Mouse (Mus musculus) retina, postnatal 7 days (tissue): ENCODE measurements at regions not wholly inside any gene's neighbourhood (a gene's known extent, or its start where the extent isn't known, plus 50 kb on each side); places are given as distances from the start of the nearest gene placed in this dataset.

Source experiments
- DNase-seq: peaks from one replicate; pipeline ENCODE4 v3.0.0-alpha.2; 2012; ENCODE audit warnings: low read depth, low spot score

DNA sequence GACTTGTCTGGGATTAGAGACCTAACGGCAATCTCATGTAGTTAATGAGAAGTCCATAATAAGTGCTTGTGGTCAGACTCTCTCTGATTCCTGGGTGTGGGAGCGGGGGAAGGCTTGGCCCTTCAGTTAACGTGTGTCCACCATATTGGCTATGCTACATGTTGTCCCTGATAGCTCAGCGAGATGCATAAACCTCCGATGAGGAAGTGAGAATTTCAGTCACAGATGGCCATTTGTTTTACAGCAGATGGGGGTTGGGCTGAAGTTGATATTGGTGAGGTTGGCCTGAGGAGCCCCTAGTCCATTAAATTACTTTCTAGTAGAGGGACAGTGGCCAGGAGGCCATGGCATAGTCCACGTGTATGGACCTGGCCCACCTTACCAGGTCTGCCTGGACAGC is 114.6 kb upstream of the Prok2 start:
- no peak for DNase-seq

DNA sequence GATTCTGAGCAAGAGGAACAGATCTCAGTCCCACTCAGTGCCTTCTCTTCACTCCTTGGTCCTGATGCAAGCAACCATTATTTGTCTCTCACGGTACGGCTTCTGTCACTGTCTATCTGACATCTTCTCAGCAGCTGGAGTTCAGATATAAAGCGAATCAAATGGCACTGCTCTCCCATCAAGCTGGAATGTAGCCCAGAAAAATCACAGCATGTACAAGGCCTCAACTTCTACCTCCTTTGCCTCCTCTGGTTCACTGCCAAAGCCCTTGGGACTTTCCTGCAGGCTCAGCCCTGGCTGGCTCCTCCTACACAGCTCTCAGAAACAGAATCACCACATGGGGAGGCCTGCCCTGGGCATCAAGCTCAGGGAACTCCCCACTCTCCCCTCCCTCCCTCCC is 107.1 kb upstream of the Prok2 start:
- DNase-seq, result no peak

DNA sequence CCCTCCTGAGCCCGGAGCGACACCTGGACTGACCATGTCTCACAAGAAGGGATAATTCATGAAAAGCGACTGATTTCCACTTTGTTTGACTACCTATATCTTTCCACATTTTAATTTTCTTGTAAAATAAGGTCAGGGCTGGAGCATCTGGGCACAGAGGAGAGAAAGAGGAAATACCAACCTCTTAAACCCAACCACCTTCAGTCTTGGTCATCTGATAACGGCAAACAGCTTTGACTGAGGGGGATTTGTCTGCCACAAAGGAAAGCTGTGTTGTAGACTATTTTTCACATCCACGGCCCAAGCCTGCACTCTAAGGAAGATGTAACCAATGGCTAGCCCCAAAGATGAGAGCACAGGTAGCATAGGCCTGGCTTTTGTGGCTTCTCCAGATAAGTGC is 101.4 kb upstream of the Prok2 start:
- no peak for DNase-seq

DNA sequence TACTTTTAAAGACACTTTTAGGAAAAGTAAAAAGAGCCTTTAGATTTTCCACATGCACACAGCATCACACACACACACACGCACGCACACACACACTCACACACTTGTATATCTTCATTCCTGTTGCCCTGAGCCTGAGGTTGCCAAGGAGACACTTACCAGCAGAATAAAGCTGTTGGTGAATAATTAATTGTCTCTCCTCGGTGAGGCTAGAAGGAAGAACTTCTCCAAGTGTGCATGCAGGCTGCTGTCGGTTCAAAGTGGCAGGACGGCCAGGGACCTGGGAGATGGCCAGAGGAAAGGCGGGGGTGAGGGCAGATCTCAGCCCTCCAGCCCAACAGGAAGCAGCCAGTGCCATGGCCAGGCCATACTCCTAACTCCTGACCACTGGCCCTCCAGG is 98.6 kb upstream of the Prok2 start:
- DNase-seq, result no peak

DNA sequence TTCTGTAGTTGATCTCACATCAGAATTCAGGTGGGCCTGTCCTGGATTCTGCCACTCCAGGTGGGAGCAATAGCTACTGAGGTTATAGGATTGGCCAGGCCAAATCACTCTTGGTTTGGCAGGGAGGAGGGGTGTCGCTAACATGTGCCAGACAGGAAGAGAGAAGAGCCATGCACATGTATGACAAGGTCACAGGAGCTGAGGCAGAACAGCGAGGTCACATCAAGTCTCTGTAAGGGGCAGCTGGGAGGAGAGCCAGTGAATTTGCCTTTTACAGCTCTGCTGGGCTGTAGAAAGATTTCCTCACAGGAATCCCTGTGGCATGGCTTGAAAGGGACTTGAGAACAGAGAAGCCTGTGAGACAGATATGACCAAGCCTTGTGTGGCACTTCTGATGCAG is 96.3 kb upstream of the Prok2 start:
- no peak for DNase-seq

DNA sequence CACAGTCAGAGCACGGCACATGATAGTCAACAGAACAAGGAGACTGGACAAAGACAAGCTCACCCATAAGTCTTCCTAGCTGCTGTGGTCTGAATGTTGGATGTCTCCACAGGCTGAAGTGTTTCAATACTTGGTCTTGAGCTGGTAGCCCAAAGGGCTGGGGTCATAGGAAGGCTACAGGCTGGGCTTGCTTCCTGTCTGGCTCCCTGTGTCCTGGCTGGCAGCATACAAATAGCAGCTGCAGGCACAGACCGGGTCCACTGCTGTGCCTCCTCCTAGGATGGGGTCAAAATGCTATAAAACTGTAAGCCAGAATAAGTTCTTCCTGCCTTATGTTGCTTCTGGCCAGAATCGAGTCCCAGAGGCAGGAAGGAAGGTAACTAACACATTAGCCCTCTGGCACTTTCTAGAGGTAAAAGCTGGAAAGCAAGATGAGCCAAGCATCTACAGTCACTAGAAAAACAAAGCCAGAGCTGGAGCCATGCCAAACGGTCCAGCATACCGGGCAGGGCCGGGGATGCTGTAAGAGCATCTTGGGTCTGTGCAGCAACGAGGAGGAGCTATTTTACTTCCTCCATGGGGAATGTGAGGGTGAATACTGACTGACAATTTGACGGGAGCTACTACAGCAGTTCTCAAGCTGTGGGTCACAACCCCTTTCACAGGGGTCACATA is 93.2 kb upstream of the Prok2 start:
- no peak for DNase-seq

DNA sequence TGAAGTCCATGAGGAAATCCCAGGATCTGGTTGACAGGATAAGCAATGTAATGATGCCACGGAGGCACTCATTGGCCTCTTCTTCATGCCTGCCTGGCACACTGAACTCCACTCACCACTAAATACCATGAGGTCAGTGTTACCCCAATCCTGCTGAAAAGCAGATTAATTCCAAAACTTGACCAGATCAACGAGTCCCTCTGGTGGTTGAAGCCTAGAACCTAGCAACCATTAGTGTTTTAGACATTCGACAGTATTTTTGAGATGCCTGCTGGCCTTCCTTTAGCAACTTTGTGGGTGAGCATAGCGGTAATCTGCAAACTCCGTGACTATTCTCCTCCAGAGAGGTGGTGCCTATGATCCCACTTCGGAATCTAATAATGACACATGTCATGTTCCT is 92.3 kb upstream of the Prok2 start:
- DNase-seq, result no peak

DNA sequence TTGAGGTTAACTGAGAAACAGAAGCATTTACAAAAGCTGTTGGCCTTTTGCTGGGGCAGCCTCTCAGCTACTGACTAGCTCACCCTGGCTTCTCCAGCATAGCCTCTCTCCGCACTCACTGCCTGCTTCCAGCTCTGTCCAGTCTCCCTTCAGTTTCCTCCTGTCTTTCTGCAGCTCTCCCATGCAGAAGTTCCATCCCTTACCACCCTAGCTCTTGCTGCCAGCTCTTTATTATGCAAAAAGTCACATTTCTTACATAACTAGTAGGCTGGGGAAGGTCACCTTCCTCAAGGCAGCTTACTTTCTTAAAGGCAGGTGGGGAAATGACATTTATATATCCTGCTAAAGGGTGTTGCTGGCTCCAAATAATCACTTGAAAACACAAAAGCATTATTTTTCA is 91.1 kb upstream of the Prok2 start:
- DNase-seq, result no peak

DNA sequence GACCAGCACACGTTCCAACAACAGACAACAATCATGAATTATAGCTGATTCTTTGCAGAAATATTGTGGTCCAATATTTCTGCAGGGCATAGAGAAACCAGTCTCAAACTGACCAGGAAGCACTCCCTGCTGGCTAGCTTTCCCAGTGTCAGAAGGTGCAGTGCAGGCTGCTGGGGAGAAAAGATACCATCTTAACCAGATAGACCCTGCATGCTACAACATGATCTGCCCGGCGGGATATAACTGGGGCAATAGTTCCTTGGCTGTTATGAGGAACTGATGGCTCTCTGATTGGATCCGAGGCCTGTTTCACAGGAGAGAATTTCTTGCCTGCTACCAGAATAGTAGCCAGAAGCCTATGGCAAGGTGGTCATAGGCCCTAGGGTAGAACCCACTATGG is 86.9 kb upstream of the Prok2 start:
- DNase-seq, result no peak

DNA sequence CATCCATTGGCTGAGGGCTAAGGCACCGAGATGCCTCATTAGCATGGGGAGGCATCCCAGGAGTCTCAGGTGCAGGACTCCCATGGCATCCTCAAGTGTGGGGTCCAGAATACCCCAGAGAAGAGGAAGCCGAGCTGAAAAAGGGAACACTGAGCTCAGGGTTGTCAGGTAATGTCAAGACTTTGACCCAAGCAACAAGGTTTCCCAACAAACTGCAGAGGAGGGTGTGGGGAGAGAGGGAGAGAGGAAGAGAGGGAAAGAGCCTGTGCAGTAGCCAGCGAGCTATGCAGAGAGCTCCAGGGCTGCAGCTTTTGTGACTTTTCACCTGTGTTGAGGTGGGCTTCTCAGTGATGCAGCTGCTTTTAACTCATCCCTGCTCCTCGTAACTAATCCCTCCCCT is 85.7 kb upstream of the Prok2 start:
- DNase-seq, result no peak

DNA sequence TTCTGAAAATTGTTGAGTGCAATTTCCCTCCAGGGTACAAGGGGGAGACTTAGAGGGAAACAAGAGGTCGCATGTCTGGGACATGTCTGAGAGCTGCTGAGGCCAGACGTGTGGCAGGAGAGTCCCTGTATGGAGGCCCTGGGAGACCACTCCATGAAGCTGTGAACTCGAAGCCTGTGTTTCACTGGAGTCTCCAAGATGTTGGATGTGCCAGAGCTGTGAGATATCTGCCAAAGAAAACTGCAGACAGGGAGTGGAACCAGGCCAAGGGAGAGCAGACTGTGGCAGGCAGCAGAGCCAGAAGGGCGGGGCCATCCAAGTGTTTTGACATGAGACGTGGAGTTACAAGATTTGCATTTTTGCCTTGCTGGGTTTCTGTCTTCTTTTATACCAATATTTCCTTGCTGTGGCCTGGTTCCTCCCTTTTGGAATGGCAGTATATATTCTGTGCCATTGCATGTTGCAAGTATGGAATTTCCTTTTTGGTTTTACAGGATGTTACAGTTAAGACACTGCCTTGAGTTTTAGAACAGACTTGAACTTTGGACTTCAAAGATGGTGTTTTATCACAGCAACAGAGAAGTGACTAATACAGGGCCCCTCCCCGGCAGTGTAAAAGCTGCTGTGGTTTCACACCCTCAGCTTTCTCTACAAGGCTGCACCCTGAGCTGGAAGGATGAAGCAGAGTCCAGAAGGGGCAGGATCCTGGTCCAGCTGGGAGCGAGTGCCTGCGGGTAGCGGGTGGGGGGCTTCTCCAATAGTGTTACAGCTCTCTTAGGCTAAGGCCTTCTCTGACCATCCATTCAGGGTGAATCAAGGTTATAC is 85.0 kb upstream of the Prok2 start:
- no peak for DNase-seq

DNA sequence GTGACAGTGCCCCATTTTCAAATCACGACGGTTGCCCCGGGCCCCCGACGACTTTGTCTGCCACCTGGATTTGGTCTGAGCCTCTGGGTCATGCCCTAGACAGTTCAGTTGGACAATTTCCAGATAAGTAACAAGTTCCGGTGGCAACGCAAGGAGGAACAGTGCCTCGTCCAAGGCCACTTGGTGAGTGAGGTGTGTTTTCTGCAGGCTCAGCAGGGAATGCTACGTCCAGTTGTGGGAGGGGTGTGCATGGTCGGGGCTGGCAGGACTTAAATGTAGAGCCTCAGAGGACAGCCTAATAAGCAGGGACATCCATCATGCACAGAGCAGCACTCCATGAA is 78.7 kb upstream of the Prok2 start:
- no peak for DNase-seq

DNA sequence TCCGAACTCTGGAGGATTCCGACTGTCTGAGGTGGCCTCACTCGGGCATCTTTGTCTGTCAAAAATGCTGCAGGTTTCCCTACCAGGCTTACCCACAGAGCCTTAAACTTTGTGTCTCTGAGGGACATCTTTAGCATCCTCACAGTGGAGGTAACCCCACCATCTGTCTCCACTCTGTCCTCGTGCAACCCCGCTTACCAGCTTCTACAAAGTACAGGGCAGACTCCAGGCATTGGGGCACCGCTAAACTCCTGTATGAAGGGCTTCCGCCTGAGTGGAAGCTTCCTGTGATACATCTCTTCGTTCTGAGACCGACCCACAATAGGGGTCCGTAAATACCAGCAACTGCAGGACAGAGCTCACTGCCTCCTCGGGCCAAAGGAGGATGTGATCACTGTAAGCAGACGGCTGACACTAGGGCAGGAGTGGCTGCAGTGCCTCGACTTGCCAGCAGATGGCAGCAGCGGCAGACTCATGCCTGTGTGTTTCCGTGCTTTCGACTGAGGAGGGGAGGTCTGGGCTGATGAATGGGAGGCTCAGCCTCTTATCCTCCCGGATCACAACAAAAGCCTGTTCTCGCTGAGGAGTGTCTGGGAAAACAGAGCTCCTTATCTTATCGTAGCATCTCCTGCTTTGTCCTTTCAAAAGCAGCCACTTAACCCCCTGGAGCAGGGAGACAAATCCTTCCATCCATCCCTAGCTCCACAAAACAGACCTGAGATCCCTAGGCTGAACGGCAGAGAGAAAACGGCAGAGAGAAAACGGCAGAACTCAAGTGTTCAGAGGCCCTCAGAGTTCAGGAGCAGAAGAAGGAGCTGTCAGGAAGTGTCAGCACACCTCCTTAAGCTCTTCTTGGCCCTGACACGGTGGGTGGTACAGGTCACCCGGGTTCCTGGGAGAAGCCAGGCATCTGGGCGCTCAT is 78.1 kb upstream of the Prok2 start:
- peak; percentile 87 for DNase-seq

DNA sequence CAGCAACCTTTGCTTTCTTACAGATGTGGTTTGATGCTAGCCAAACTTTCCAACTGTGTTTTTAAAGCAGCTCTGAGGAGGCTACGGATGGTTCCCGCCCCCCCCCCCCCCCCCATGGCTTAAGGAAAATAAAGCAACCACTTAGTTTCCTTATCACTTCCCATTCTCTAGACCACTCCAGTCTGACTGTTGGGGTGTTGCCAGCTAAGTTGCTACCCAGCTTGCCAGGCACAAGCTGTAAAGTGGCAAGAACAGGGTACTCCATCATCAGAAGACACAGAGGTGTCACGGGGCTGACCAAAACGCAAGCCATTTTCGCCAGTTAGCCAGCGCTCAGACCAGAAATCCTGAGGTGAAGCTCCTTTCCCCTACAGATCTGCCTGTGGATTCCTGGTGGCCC is 74.7 kb upstream of the Prok2 start:
- DNase-seq, result no peak

DNA sequence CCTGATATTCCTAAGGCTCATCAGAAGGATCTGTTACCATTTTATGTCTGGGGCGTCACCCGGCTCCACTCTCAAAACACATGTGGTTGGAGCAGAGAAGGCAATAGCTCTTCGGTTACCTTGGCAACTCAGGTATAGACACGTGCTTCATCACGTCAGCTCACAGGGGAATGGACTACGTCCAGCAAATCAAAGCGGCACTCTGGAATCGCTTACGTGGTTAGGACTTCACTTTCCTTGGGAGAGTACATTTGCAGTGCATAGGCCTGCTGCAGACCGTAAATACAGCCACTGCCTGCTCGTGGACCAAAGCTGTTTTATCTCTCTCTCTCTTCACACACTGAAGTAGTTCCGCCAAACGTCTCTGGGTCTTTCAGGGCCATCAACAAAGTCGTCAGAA is 74.1 kb upstream of the Prok2 start:
- DNase-seq, result no peak

DNA sequence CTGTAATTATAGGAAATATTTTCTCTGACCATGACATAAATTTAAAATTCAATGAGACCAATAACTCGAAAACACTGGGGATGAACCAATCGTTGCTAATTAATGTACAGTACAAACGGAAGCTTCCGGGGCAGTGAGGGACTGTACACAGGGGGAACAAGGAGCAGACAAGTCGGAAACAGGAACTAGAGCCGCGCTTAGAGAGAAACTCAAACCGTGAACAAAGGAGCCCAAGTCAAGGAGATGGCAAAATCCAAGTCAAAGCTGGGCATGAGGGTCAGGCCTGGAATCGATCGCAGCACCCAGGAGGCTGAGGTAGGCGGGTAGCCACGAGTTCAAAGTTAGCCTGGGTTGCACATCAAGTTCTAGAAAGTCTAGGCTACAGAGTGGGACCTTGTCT is 70.2 kb upstream of the Prok2 start:
- DNase-seq, result no peak

DNA sequence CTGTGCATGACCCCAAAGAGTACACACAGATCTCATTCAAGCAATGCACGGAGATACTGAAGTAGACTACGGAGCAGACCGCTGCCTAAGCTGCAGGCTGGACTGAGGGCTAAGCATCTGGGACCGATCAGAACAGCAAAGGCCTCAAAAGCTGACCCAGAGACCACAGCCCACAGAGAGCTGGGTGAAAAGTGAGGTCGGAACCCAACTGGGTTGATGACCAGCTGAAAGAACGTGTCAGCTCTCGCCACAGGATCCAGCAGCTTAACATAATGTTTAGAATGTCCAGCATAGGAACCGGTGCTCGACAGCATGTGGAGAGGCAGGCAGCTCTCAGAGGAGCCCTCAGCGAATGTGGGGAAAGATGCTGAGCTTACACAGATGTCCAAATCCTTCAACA is 67.4 kb upstream of the Prok2 start:
- DNase-seq, result no peak

DNA sequence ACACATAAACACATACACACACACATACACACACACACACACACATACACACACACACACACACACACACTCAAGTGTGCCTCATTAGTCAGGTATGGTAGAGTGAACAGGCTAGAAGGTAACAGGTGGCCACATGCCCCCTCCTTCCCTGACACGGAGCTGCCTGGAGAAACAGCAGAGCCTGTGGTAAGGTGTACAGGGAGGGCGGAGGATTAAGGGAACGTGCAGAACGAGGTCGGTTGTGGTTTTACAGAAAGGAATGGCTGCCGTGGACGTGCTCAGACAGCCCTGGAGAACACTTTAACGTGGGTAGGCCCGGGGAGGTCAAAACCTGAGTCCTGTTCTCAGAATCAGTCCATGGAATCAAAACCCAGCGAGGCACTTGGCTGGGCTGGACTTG is 66.2 kb upstream of the Prok2 start:
- DNase-seq, result no peak

DNA sequence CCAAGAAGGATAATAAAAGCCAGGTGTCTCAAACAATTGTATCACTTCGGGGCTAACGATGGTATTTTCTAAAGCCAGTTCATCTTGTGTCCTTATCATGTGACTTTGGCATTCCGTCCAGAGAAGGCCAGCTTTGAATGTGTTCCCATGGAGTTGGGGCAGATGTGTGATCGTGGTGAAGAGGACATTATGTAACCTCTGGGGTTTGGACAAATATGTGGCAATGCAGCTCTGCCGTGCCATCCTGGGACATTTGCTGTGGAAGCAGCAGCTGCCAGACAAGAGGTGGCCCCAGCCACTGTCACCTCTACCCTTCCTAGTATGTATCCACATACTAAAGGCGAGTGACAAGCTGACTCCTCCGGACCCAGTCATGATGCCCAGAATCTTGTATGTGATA is 60.8 kb upstream of the Prok2 start:
- DNase-seq, result no peak

DNA sequence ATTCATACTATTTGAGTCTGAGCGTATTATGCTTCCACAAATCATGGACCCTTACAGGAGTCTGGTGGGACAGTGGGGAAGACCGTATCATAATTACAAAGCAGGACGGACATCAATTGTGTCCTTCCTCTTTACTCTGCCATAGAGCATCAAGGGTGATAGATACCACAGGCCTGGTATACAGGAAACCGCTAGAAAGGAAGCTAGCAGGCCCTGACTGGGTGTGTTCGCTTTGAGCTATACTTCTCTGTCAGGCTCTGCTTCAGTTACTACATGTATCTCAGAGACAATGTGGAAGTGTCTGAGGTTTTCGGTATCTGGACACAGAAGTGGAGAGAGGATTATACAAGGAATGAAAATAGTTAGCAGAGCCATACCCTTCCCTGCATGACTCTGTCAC is 59.0 kb upstream of the Prok2 start:
- DNase-seq, result no peak

DNA sequence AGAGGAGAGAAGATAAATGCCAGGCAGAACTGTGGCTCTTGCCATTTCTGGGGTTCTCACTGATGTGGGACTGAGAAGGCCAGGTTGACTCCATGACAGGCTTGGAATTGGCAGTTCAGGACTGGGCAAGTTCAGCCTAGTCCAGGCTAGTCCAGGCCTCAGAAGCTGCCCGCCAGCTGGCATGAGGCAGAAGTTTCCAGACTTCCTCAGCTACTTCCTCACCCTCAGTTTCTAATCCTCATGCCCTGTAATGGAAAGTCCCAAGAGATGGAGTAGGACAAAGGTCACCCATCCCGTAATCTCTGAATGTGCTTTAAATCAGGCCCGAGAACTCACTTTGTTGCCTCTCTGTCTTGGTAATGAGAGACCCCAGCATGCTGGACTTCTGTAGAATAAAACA is 58.6 kb upstream of the Prok2 start:
- no peak for DNase-seq

DNA sequence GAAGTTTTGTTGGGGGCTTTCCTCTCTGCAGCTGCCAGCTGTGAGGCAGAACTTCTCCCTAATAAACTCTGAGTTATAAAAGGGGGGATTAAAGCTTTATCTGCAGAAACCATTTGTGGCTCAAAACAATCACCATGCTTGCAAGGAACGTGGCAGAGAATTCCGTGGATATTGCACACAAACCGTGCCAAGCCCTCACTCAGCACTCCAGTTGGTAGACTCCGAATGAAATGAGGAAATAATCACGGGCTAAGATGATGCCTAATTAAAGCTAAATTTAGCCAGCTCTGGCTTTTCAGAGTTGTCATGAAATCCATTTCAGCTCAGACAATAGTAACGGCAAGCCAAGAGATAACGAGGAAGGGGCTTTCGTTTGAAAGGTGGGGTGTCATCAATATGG is 58.1 kb upstream of the Prok2 start:
- DNase-seq, result no peak

DNA sequence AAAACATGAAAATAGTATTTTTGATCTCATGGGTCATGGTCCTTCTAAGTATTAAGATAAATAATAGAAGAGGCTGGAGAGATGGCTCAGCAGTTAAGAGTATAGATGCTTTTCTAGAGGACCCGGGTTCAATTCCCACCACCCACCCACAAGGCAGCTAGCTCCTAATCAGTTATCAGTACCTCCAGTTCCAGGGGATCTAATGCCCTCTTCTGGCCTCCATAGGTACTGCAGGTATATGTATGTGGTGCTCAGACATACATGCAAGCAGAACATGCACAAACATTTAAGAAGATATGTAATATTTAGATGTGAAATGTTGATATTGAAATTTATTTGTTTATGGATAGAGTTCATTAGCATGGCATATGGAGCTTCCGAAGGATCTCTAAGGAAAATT is 56.8 kb upstream of the Prok2 start:
- no peak for DNase-seq
